16 mouse cellular contexts compared by ENCODE assay signal in the genomic region with DNA sequence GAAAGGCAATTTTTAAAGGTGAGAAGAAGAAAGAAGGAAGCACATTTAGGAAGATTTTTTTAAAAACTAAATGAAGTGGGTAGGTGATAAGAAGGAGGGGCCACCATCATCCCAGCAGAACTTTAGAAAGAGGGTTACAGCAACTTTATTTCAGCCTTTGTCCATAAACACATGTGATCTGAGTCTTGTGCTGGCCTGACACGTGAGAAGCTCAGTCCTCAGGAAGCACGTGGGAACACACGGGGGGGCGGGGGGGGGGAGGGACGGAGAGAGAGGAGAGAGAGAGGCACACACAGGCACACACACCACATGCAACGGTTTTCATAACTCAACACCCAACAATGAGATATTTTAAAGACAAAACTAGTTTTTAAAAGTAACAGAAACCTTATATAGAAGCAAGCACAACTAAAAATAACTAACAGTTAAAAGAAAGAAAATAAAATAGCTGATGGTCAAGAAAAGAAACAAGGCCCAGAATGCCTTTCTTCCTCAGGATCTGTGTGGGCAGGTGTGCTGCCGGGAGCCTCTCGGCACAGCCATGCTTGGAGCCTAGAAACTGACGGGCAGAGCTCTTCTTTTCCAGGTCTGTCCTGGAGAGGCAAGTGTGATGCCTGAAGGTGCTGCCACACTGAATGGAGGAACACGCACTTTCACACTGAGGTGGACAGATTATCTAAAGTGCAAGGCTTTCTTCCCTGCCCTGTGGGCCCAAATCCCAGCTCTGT. TPM values are rescaled to one million over a fixed set of nuclear protein-coding genes. Genes with fewer than 3 reads are reported as not detected.
A peak's percentile ranks its signal among the peaks of the same experiment; 100 is the strongest.
DNase-seq lines count a peak whose midpoint lies in the region; ATAC-seq and TF ChIP-seq lines count a peak whose summit lies in the region.
"Had no signal": no experiment of that assay in that cellular context is flagged by ENCODE, and none has a peak within 500 bp of the region (broad histone marks: within the 10 kb centered on the region; RNA-seq: fewer than 3 reads in every experiment).

No protein-coding gene starts in this region.

- H3K4me1 ChIP-seq in liver, postnatal 0 days (ENCODE audit: insufficient read depth), result peaks cover 14% of the 10 kb centered on the region
- no peaks in the 10 kb centered on the region for H3K4me1 ChIP-seq in forebrain, embryonic 11.5 days (replicated peaks; ENCODE audit: control insufficient read depth, insufficient read depth, low read length)

- peak; percentile 72 for ATAC-seq in frontal cortex, adult (ENCODE audit: low TSS enrichment)
- ATAC-seq in liver, postnatal 0 days, result no peak
- no peak for ATAC-seq in forebrain, embryonic 11.5 days (replicated peaks; ENCODE audit: low FRiP score)
- ATAC-seq: forebrain, embryonic 16.5 days; hindbrain, embryonic 16.5 days; midbrain, embryonic 13.5 days had no signal

- TF ChIP-seq EP300 in liver, postnatal 0 days (IDR thresholded peaks at IDR 0.05; ENCODE audit: low read depth), result no peak

- no peak overlapping the region for H3K9ac ChIP-seq in liver, postnatal 0 days (replicated peaks)
- H3K9ac ChIP-seq in forebrain, embryonic 11.5 days (ENCODE audit: low read length), result no peak overlapping the region
- H3K9ac ChIP-seq: heart, embryonic 15.5 days; lung, embryonic 15.5 days; midbrain, embryonic 13.5 days had no signal

- WGBS in liver, postnatal 0 days (ENCODE audit: insufficient replicate concordance), result 28% methylated on average over 10 of the region's 10 CpGs
- 65% methylated on average over 10 of the region's 10 CpGs for WGBS in forebrain, embryonic 11.5 days

- no peaks in the 10 kb centered on the region for H3K36me3 ChIP-seq in liver, postnatal 0 days (replicated peaks; ENCODE audit: insufficient read depth, low read length)
- H3K36me3 ChIP-seq in forebrain, embryonic 11.5 days (ENCODE audit: control insufficient read depth, insufficient read depth, low read length), result no peaks in the 10 kb centered on the region
- H3K36me3 ChIP-seq: heart, embryonic 15.5 days; lung, embryonic 15.5 days; midbrain, embryonic 13.5 days had no signal

- H3K27me3 ChIP-seq in liver, postnatal 0 days (ENCODE audit: insufficient read depth, low read length), result no peaks in the 10 kb centered on the region
- H3K27me3 ChIP-seq in forebrain, embryonic 11.5 days (ENCODE audit: control insufficient read depth, insufficient read depth, low read length), result no peaks in the 10 kb centered on the region
- H3K27me3 ChIP-seq: heart, embryonic 15.5 days; lung, embryonic 15.5 days; midbrain, embryonic 13.5 days had no signal

- no peaks in the 10 kb centered on the region for H3K9me3 ChIP-seq in liver, postnatal 0 days (ENCODE audit: low read length)
- H3K9me3 ChIP-seq in forebrain, embryonic 11.5 days (ENCODE audit: control insufficient read depth, low read length), result no peaks in the 10 kb centered on the region
- H3K9me3 ChIP-seq: heart, embryonic 15.5 days; lung, embryonic 15.5 days; midbrain, embryonic 13.5 days had no signal

- DNase-seq in frontal cortex, postnatal 10 days (ENCODE audit: low spot score in 2 of 2), result no peak
- DNase-seq in liver, result peak; percentile 30
- DNase-seq in liver, postnatal 0 days, result no peak
- peak; percentile 29 for DNase-seq in fibroblast of lung, adult 2 months (ENCODE audit: low read depth)
- peak; percentile 21 for DNase-seq in skeletal muscle tissue, adult 2 months (ENCODE audit: low read depth, low spot score)
- DNase-seq in forebrain, embryonic 11.5 days (ENCODE audit: low spot score), result no peak
- DNase-seq in spleen, postnatal 36 days (ENCODE audit: low spot score in 2 of 2), result no peak
- DNase-seq: cerebellum, adult 2 months; gastrocnemius, postnatal 25 days had no signal

- H3K27ac ChIP-seq in liver, postnatal 0 days (ENCODE audit: low read depth), result no peak overlapping the region
- H3K27ac ChIP-seq in forebrain, embryonic 11.5 days (ENCODE audit: low read depth, low read length), result no peak overlapping the region
- H3K27ac ChIP-seq: heart, embryonic 15.5 days; lung, embryonic 15.5 days; midbrain, embryonic 13.5 days had no signal

- H3K4me2 ChIP-seq in liver, postnatal 0 days (ENCODE audit: low read depth, low read length), result no peak overlapping the region
- H3K4me2 ChIP-seq in forebrain, embryonic 11.5 days (ENCODE audit: low read depth, low read length, severe bottlenecking), result no peak overlapping the region
- H3K4me2 ChIP-seq: heart, embryonic 15.5 days; lung, embryonic 15.5 days; midbrain, embryonic 13.5 days had no signal

- H3K4me3 ChIP-seq in liver, postnatal 0 days (ENCODE audit: low read depth, low read length), result no peak overlapping the region
- no peak overlapping the region for H3K4me3 ChIP-seq in forebrain, embryonic 11.5 days (ENCODE audit: low read depth, low read length)
- H3K4me3 ChIP-seq: heart, embryonic 15.5 days; lung, embryonic 15.5 days; midbrain, embryonic 13.5 days had no signal

- TF ChIP-seq CTCF in liver, postnatal 0 days (IDR thresholded peaks at IDR 0.05; ENCODE audit: low read depth), result no peak

RNA-seq across cellular contexts. Expression of a gene that starts 43.1 kb away (rescaled TPM):
- polyA plus RNA-seq in liver, postnatal 0 days (2015; fragmentation: Nextera tagmentation; extraction: Ambion mirVana), result not detected in 2 replicates
- not detected in 2 replicates for polyA plus RNA-seq in forebrain, embryonic 11.5 days (2014; fragmentation: Nextera tagmentation; extraction: Ambion mirVana)
- polyA plus RNA-seq: brain, embryonic 14.5 days; cerebellum, adult 2 months; forebrain, embryonic 16.5 days; heart, embryonic 15.5 days; hindbrain, embryonic 16.5 days; lung, embryonic 15.5 days; midbrain, embryonic 13.5 days had no signal

RNA-seq across cellular contexts. Expression of a gene that starts 50.6 kb away (rescaled TPM):
- polyA plus RNA-seq in liver, postnatal 0 days (2015; fragmentation: Nextera tagmentation; extraction: Ambion mirVana), result 12.1 and 13.3 TPM in 2 replicates
- polyA plus RNA-seq in forebrain, embryonic 11.5 days (2014; fragmentation: Nextera tagmentation; extraction: Ambion mirVana), result 3.0 and 4.2 TPM in 2 replicates
- polyA plus RNA-seq: forebrain, embryonic 16.5 days had no signal

Comparison
In these comparisons a context has a peak if more than half of its experiments do, and no peak if none do; other contexts are left out.
1. DNase-seq: peak in liver (single experiment), fibroblast of lung, adult 2 months (single experiment) and skeletal muscle tissue, adult 2 months (single experiment); none in frontal cortex, postnatal 10 days (0 of 2), liver, postnatal 0 days (single experiment), forebrain, embryonic 11.5 days (single experiment) and spleen, postnatal 36 days (0 of 2).